Mouse (Mus musculus): ENCODE measurements at regions not wholly inside any gene's neighbourhood (a gene's known extent, or its start where the extent isn't known, plus 50 kb on each side); places are given as distances from the start of the nearest gene placed in this dataset.

DNA sequence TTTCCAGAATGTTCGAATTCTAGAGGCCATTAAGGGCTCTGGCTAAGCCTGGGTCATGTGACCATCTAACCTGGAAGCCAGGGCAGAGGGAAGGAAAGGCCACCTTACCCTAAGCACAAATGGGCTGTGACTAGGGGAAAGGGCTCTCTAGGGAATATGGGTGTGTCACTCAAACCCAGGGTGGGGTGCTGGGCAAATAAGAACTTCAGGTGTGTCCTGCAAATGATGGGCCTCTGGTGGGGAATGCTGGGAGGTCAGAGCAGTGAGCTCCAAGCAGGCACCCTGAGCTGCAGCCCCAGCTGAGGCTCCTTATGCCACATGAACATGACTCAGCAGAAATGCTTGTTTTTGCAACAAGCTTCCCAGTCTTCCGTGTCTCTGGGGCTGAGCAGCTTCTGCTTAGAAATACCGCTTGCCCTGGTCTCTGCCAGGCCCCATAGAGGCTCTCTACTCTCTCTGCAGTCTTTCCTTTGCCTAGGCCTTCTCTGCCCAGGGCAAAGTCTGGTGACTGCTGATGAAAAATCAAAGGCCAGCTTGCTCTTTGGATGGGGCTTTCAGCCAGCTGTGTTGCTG lies 68.6 kb upstream of the Cpeb4 start:
- TF ChIP-seq RAD21 (IDR thresholded peaks at IDR 0.05; ENCODE audit: low read depth, low read length) (no peak), SIN3A (IDR thresholded peaks at IDR 0.05; ENCODE audit: low read length) (no peak), ETS1 (conservative IDR thresholded peaks at IDR 0.05; ENCODE audit: low read depth, low read length) (peak; percentile 20; the same call in 1 of the 2 replicates), CHD2 (IDR thresholded peaks at IDR 0.05; ENCODE audit: low read length) (no peak), CHD1 (IDR thresholded peaks at IDR 0.05; ENCODE audit: low read depth, low read length) (no peak), ELF1 (IDR thresholded peaks at IDR 0.05; ENCODE audit: low read depth, low read length) (no peak), E2F4 (IDR thresholded peaks at IDR 0.05; ENCODE audit: insufficient replicate concordance, low read depth, low read length) (no peak), GABPA (IDR thresholded peaks at IDR 0.05; ENCODE audit: insufficient replicate concordance, low read depth, low read length) (peak; percentile 14; the same call in 1 of the 2 replicates), MXI1 (IDR thresholded peaks at IDR 0.05; ENCODE audit: low read depth, low read length) (peak; percentile 57; the same call in 1 of the 2 replicates), MAFK (IDR thresholded peaks at IDR 0.05; ENCODE audit: insufficient replicate concordance, low read length) (peak; percentile 89), POLR2AphosphoS2 (IDR thresholded peaks at IDR 0.05; ENCODE audit: low read depth, low read length) (no peak), EP300 (IDR thresholded peaks at IDR 0.05; ENCODE audit: low read length) (0 out of 2 replicates have a peak, but pooled peaks have one; percentile 11), USF2 (conservative IDR thresholded peaks at IDR 0.05; ENCODE audit: low read depth, low read length) (peak; percentile 51), HCFC1 (IDR thresholded peaks at IDR 0.05; ENCODE audit: low read depth, low read length) (no peak), ZMIZ1 (IDR thresholded peaks at IDR 0.05; ENCODE audit: low read depth, low read length) (no peak), USF1 (IDR thresholded peaks at IDR 0.05; ENCODE audit: low read depth, low read length) (peak; percentile 66)
- Histone ChIP-seq H3K4me3 (replicated peaks in 1 of 3; ENCODE audit: low read depth in 2 of 3, low read length in 2 of 3, poor library complexity in 1 of 3) (no peak overlapping the region), H3K27me3 (replicated peaks) (no peaks in the 10 kb centered on the region), H3K4me1 (ENCODE audit: control insufficient read depth in 1 of 2, insufficient read depth in 2 of 2) (peaks cover 18 to 46% of the 10 kb centered on the region in 2 experiments), H3K36me3 (replicated peaks in 1 of 2; ENCODE audit: control insufficient read depth in 1 of 2, insufficient read depth in 1 of 2, low read length in 1 of 2) (no peaks in the 10 kb centered on the region), H3K79me2 (replicated peaks; ENCODE audit: control insufficient read depth, extremely low read depth, insufficient read depth, poor library complexity, severe bottlenecking) (no peaks in the 10 kb centered on the region), H3K9me3 (replicated peaks; ENCODE audit: low read length) (peaks cover 7% of the 10 kb centered on the region), H3K9ac (ENCODE audit: insufficient read depth, low read depth) (no peak overlapping the region), H3K4me2 (ENCODE audit: insufficient read depth, low read depth, poor library complexity, severe bottlenecking) (no peak overlapping the region), H3K27ac (ENCODE audit: insufficient read depth, low read depth) (no peak overlapping the region)
- in situ Hi-C loops (cut with MboI; ENCODE audit: low pct_ligation_motif_present, low pct_unique_long_range_greater_than_20kb, low sequenced_read_pairs) (no loop called here), dilution Hi-C loops (cut with MboI; ENCODE audit: extremely low pct_ligation_motif_present, extremely low pct_unique_long_range_greater_than_20kb, low sequenced_read_pairs) (no loop called here)
- DNase-seq (ENCODE audit: extremely low read depth): peak; percentile 52

- Histone ChIP-seq H3K4me1 (ENCODE audit: control insufficient read depth in 1 of 2, insufficient read depth in 2 of 2) (peaks cover 27 to 57% of the 10 kb centered on the region in 2 experiments), H3K4me2 (ENCODE audit: insufficient read depth, low read depth, poor library complexity, severe bottlenecking) (no peak overlapping the region), H3K79me2 (replicated peaks; ENCODE audit: control insufficient read depth, extremely low read depth, insufficient read depth, poor library complexity, severe bottlenecking) (no peaks in the 10 kb centered on the region)
These were observed 67.5 kb upstream of the Cpeb4 start for GRCm38 (mm10) chr11:31804518-31804917.

More at GRCm38 (mm10) chr11:31804518-31804917, 67.5 kb upstream of the Cpeb4 start:
- Histone ChIP-seq H3K4me3 (replicated peaks in 1 of 3; ENCODE audit: low read depth in 2 of 3, low read length in 2 of 3, poor library complexity in 1 of 3) (no peak overlapping the region), H3K9ac (ENCODE audit: insufficient read depth, low read depth) (no peak overlapping the region), H3K27ac (ENCODE audit: insufficient read depth, low read depth) (no peak overlapping the region), H3K27me3 (replicated peaks) (no peaks in the 10 kb centered on the region), H3K9me3 (replicated peaks; ENCODE audit: low read length) (no peaks in the 10 kb centered on the region), H3K36me3 (replicated peaks in 1 of 2; ENCODE audit: control insufficient read depth in 1 of 2, insufficient read depth in 1 of 2, low read length in 1 of 2) (no peaks in the 10 kb centered on the region)
- in situ Hi-C loops (cut with MboI; ENCODE audit: low pct_ligation_motif_present, low pct_unique_long_range_greater_than_20kb, low sequenced_read_pairs): no loop called here
- dilution Hi-C loops (cut with MboI; ENCODE audit: extremely low pct_ligation_motif_present, extremely low pct_unique_long_range_greater_than_20kb, low sequenced_read_pairs): no loop called here
- TF ChIP-seq CTCF (conservative IDR thresholded peaks at IDR 0.05 in 1 of 2, IDR thresholded peaks at IDR 0.05 in 1 of 2; ENCODE audit: low read depth in 2 of 2, low read length in 2 of 2): no peak
- TF ChIP-seq CHD1 (IDR thresholded peaks at IDR 0.05; ENCODE audit: low read depth, low read length): no peak
- no peak for TF ChIP-seq RCOR1 (conservative IDR thresholded peaks at IDR 0.05; ENCODE audit: low read depth, low read length)
- no peak for TF ChIP-seq TBP (conservative IDR thresholded peaks at IDR 0.05; ENCODE audit: low read depth, low read length)
- no peak for TF ChIP-seq NELFE (IDR thresholded peaks at IDR 0.05; ENCODE audit: low read depth, low read length)
- TF ChIP-seq JUN (IDR thresholded peaks at IDR 0.05; ENCODE audit: insufficient read depth, low read depth, low read length): no peak
- no peak for TF ChIP-seq NRF1 (IDR thresholded peaks at IDR 0.05; ENCODE audit: low read depth, low read length)
- TF ChIP-seq ZNF384 (IDR thresholded peaks at IDR 0.05; ENCODE audit: low read depth, low read length): no peak
- no peak for TF ChIP-seq ZMIZ1 (IDR thresholded peaks at IDR 0.05; ENCODE audit: low read depth, low read length)
- no peak for TF ChIP-seq CHD2 (IDR thresholded peaks at IDR 0.05; ENCODE audit: low read length)
- no peak for TF ChIP-seq JUND (conservative IDR thresholded peaks at IDR 0.05; ENCODE audit: low read depth, low read length)
- TF ChIP-seq ELF1 (IDR thresholded peaks at IDR 0.05; ENCODE audit: low read depth, low read length): no peak
- TF ChIP-seq ZKSCAN1 (IDR thresholded peaks at IDR 0.05; ENCODE audit: borderline replicate concordance, low read depth, low read length): no peak
- no peak for DNase-seq (ENCODE audit: extremely low read depth)

All from CH12.LX (cell line).